In genomic region chr5:53420777-53421176, GRCm38 (mm10) we compare ENCODE assay signal across 23 mouse cellular contexts. TPM values are rescaled to one million over a fixed set of nuclear protein-coding genes. Genes with fewer than 3 reads are reported as not detected.
DNase-seq lines count a peak whose midpoint lies in the region; ATAC-seq and TF ChIP-seq lines count a peak whose summit lies in the region.
"Had no signal": no experiment of that assay in that cellular context is flagged by ENCODE, and none has a peak within 500 bp of the region (broad histone marks: within the 10 kb centered on the region; RNA-seq: fewer than 3 reads in every experiment).

No protein-coding gene starts in this region.

- no peak for TF ChIP-seq CTCF in Patski (IDR thresholded peaks at IDR 0.05)

- in situ Hi-C loops in Patski (cut with MboI; ENCODE audit: low pct_unique_long_range_greater_than_20kb), result no loop called here

- H3K27me3 ChIP-seq in Patski, result no peaks in the 10 kb centered on the region
- H3K27me3 ChIP-seq: embryonic facial prominence, embryonic 13.5 days; forebrain, embryonic 13.5 days; heart, embryonic 13.5 days; hindbrain, embryonic 12.5 days; midbrain, embryonic 15.5 days; neural tube, embryonic 15.5 days had no signal

- ATAC-seq in Patski, result peak; percentile 76
- peak; percentile 49 for ATAC-seq in inflammation-experienced regulatory T-cells, adult 6 months
- ATAC-seq: forebrain, embryonic 13.5 days; liver, postnatal 0 days; midbrain, embryonic 15.5 days had no signal

- CTCF ChIA-PET in Patski (lab: Charles Lee), result interaction anchor here (1.0 to 3.9 kb wide), 3 partner anchors 12 to 24 kb away, joined by 3 to 13 read pairs (median 7); no protein-coding TSS in a partner anchor

- POLR2A ChIA-PET in Patski (lab: Charles Lee), result interaction anchor here (0.5 kb wide), 1 partner anchor 123 kb away, joined by 6 read pairs; no protein-coding TSS in a partner anchor

- DNase-seq in CD4-positive helper T cell, adult 2 months (ENCODE audit: low read depth, low spot score), result peak; percentile 59
- no peak for DNase-seq in Patski (ENCODE audit: low read depth, low spot score)
- peak; percentile 4 for DNase-seq in naive thymus-derived CD4-positive, alpha-beta T cell, adult 2 months (ENCODE audit: low read depth)
- no peak for DNase-seq in kidney, adult 18-20 months
- DNase-seq in cerebellum, postnatal 14 days, result no peak
- DNase-seq in spleen, adult 12 weeks (ENCODE audit: low spot score), result no peak
- DNase-seq: cerebellum, adult 11 months; cerebellum, adult 9-11 months; gastrocnemius, postnatal 10 days; heart, adult 18-20 months; heart, postnatal 14 days; kidney, adult 2 months; kidney, postnatal 10 days; liver, postnatal 0 days; lung, postnatal 10 days; right cerebral cortex, adult 18-20 months had no signal

RNA-seq across cellular contexts. Expression of gene Rbpj, which starts 45.2 kb away (rescaled TPM):
- polyA plus RNA-seq in Patski (2021), result 64.2 TPM
- 10 to 100 TPM; 52.1 to 67.1 (median 63.0) TPM for polyA plus RNA-seq in inflammation-experienced regulatory T-cells, adult 6 months (2017; shearing (Covaris generic))

Comparison
In these comparisons a context has a peak if more than half of its experiments do, and no peak if none do; other contexts are left out.
1. DNase-seq: peak in CD4-positive helper T cell, adult 2 months (single experiment) and naive thymus-derived CD4-positive, alpha-beta T cell, adult 2 months (single experiment); none in Patski (single experiment), kidney, adult 18-20 months (single experiment), cerebellum, postnatal 14 days (0 of 2) and spleen, adult 12 weeks (single experiment).